Mouse (Mus musculus) heart, adult 8-10 months (tissue): ENCODE measurements around the gene Kcnip4. TPM values are rescaled to one million over a fixed set of nuclear protein-coding genes. Genes with fewer than 3 reads are reported as not detected.

Source experiments
- DNase-seq: peaks from one replicate; pipeline ENCODE4 v3.0.0; 2022; ENCODE audit warnings: low spot score
- total RNA-seq, 4 experiments: library from RNA; stranded (reverse); gene quantifications; 2 replicates each; pipeline ENCODE4 v1.2.4; 2022

Kcnip4 gene
- total RNA-seq, 4 experiments from 2014 or later = 0.12 to 0.20 TPM; not detected in 2

DNA sequence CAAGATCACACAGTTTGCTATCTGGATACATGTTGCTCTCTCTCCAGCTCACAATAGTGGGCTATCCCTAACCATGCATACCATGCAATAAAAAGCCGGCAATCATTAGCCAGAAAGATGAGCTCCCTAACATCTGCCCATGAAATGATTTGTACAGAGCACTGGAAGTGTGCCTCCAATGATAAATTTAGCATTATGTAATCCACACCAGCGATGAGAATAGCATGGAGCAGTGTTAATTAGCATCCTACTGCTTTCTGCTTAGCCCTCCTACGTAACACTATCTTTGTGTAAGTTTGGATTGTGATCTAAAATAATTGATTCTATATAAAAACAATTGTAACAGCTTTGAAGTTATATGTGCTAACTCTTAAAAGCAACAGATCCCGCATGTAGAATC, 268.7 kb downstream of the Kcnip4 start:
- DNase-seq = no peak

DNA sequence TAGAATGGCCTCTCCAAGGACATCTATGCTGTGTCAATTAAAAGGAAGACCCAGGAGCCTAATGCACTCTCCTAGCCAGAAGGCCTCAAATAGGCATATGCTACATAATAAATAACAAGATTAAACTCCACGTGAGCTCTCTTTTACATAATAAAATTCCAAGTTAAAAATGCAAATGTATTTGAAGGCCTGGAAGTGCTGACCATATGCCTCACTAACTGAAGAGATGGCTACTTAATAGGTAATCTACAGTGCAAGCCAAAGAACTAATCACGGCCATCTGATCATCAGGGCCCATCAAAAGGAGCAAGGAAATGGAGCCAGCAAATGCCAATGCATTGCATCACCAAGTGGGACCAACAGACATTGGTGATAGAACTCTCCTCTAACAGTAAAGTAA, 277.6 kb downstream of the Kcnip4 start:
- no peak for DNase-seq

DNA sequence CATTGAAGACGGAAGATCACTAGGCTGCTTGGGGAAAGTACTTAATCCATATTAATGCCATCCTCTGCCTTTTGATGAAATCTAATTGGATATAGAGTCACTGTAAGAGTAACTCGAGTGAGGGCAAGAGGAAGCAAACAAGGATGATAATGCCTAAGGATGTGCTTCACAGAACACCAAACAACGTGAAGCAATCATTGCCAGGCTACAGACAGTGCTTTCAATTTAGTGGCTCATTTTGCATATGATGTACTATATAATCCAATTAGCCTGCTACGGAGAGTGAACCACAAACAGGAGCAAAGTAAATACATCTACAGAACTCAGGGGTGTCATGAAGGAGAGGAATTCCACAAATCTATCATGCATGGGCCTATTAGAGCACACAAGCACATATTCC, 280.3 kb downstream of the Kcnip4 start:
- no peak for DNase-seq

DNA sequence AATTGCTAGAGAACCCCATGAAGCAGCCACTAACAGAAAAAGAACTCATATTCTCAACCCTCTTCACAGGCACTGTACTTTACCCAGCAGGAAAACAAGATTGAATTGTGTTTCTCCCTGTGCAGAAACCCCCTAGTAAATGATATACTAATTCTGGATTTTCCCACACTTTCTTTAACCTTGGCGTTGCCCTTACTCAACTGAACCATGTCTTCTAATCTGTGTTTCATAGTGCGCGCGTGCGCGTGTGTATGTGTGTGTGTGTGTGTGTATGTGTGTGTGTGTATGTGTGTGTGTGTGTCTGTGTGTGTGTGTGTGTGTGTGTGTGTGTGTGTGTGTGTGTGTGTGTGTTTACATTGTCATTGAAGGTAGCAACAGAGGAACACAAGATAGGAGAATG, 283.0 kb downstream of the Kcnip4 start:
- DNase-seq = no peak

DNA sequence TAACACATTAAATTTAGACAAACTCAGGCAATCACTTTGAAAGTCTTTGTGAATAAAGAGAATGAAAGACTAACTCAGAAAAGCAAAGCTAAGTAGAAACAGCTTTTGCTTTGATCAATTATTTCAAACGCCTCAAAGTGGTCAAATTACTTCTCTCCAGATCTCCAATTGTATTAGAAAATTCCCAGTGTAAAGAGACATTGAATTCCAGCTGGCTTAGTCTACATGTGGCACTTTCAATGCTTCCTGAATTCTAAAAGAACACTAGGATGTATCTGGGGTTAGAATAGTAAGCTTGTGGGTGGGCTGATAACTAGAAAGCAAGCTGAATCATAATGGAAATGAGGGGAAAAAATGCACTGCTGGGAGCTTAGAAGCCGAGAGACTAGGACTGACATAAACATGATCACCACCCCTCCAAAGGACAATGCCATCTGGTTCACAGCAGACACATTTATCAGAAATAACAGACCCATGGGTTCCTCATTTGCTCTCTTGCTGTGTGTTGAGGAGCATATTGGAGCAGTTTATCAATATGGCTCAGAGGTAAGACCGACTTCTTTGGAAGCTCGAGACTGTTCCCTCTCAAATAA, 323.4 kb downstream of the Kcnip4 start:
- DNase-seq = no peak

DNA sequence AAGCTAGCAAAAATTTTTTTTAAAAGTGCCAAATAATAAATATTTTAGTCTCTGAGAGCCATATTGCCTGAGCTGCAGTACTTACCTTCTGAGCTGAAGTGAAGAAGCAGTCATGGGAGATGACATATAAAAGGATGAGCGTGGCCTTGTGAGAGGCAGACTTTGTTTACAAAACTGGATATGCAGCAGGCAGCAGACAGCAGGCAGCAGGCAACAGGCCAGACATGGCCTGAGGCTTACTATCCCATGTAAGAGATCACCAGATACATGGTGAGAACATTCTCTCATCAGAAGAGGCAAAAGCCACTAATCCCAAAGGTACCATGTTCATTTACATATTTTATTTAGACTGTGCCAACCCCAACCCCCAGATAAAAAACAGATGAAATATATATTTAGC, 336.5 kb downstream of the Kcnip4 start:
- DNase-seq = no peak

DNA sequence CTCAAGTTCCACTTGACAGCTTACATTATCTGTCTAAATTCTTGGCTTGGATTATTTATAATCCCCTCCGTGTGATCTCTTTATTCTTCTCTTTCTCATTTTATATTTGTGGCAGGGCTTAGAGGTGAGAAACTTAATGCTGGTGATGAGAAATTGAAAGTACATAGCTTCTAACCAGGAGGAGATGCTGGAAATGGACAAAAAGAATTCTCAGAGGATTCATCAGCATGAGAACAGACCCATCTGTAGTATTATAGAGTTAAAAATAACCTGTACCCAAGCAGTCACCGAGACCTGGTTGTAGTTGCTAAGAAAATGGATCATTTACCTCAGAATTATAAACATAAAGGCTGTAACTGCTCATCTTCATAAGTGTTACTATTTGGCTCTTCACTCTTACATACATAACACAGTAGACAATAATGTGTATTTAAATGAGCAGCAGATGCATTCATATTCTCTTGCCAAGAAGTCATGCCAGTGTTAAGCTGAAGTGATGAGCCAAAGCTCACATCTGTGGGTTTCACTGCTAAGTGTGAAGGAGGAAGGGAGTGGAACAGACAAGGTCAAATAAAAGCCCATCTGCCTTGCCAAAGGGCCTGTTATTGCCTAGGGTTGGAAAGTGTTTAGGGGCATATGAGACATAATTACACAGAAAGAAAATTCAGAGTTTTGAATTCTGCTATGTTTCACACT, 374.4 kb downstream of the Kcnip4 start:
- DNase-seq = no peak

DNA sequence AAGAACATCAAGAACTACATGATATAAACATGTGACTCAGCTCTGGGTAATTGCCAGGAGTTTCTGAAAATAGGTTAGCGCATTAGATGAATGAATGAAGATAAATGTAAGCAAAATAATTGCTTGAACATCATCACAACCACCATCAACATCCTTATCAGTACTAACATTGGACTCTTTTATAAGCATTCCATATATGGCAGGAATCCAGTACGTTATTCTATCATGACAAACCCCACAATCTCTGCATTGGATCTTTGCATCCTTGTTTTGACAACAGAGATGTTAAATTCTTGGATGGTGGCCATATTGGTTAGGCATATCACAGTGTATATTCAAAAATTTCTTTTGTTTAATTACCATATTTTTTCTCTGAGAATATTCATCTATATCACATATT, 375.0 kb downstream of the Kcnip4 start:
- no peak for DNase-seq

DNA sequence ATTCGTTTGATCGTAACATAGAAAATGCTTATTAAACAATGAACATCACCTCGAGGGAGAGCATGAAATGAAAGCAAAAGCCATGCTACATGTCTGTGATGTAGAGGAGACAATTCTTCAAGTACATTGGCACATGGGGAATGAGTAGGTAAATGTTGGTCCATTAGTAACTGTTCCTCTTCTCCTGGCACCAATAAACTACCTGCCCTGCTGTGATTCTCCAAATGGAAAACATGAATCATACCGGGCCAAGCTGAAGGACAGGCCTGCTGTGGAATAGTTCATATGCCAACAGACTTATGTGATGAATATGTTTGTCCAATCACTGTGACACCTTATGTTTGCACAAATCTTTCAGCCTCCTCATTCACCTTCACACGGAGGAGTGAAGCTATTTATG, 429.3 kb downstream of the Kcnip4 start:
- no peak for DNase-seq

DNA sequence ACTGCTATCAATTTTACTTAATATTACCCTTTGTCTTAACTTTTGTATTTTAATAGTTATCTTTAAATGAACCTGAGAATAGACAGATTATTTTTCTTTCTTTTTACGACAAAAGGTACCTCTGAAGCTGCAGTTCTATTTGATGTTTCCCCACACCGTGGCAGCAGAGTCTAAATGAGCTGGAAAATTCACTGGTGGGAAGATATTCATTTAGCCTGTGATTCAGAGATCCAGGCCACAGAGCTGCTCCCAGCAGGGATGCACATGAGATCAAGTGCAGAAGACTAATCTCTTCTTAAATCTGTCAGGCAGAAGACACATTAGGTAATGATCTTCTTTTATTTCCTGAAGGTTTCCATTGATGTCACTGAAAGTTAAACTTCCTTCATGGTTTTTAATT, 429.8 kb downstream of the Kcnip4 start:
- DNase-seq = no peak

DNA sequence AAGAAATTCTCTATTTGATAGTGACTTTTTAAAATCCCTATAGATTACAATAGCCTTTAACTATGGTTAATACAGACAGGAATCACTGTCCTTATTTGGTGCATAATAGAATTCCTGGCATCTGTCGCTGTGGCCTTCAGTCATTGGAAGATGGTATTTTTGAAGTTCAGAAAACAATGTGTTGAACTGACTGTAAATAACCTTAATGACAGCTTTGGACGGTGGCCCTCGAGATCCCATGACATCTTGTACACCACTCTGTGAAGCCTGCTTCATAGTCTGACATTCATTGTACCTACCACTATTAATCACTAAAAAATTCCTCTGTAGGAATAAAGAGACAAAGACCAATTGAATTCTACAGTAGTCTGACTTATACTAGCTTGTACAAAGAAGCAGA, 430.4 kb downstream of the Kcnip4 start:
- no peak for DNase-seq

DNA sequence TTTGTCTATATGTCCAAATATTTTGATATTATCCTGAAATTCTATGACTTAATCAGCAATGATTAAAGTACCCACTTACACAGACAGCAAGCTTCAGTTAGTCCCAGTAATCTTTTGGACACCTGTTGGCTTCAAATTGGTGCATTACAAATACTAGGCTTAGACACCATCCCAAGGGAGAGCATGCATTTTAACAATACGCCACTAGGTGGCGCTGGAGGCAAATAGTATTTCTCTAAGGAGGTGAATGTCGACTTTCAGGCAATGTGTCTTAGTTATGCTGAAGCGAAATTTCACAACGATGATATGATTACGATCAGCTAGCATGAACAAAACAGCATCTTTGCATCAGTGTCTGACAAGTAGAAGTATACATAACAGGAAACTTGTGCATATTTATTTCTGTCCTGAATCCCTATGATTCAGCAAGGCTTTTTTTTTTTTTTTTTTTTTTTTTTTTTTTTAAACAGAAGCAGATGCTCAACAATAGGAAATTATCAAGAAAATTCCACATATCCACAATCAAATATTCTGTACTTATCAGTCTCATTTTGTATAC, 434.5 kb downstream of the Kcnip4 start:
- DNase-seq = peak; percentile 33

DNA sequence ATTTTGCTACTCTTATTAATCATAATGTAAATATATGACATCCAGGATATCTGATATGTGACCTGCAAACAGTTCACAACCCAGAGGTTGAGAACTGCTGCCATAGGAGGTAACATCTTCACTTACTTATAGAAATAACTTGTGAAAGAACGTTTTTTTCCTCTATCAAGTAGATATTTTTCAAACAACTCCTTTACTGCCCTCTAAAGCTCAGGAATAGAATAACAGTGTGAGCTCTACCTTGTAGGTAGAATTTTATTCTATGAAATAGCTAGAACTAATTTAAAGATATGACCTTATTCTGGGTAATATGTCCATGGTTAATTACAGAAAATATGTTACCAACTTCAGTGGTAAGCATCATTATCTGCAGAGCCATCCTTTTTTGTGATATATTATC, 459.1 kb downstream of the Kcnip4 start:
- no peak for DNase-seq

DNA sequence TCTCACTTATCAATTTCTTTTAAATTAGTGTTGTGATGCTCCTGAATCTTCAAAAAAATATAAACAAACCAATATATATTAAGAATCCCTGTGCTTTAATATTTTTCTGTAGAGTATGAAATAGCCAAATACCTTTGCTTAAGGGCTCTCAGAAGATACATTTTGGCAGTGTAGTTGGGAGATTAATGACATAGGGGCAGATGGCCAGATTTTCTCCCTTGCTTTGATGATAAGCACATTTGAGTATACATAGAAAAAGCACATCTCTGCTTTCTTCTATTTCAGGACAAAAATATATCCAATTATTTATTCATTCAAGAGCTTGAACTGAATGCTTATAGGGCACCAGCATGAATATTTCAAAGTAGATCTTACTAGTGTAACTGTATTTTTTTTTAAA, 465.8 kb downstream of the Kcnip4 start:
- DNase-seq = no peak

DNA sequence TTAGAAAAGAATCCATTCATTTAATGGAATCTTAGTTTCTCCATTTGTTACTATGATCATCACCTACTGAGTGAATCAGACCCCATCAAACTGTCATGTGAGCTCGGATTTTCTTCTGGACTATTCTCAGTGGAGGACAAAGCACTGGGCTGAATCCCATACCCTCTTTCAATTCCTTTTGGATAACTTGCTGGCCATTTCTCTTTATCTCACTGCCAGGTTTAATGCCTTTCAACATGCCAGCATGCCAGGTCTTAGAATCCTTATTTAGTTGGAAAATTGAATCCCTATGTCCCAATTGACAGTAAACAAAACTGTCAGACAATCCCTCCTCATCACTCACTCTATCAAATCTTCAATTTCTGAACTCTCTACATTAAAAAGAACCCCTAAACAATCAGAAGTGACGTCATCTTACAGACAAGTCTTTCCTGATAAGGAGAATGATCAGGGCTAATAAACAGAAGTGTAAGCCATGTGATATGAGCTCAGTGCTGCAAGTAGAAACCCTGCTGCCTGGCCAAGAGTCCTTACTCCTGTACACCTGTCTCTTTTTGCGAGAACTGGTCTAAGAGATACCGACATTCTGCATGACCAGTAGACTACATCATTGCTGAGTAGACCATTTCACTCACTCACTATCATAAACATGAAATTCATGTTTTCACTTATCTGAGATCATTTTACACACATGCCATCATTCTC, 466.9 kb downstream of the Kcnip4 start:
- DNase-seq = no peak

DNA sequence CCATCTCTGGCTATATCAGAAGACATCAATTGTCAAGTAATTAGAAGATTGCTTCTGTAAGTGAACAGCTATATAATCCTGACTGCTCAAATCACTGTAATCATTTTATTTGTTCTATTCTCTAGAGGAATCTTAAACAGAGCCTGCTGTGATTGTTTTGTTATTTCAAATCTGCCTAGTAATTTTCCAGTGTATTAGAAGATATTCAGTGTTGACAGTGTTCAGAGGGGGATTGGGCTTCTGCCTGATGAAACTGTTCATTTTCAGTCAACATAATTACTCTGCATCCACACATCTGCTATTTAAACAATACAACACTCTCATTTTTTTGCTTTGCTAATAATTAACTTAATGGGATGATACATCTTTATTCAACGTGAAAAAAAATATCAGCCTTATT, 476.7 kb downstream of the Kcnip4 start:
- no peak for DNase-seq

DNA sequence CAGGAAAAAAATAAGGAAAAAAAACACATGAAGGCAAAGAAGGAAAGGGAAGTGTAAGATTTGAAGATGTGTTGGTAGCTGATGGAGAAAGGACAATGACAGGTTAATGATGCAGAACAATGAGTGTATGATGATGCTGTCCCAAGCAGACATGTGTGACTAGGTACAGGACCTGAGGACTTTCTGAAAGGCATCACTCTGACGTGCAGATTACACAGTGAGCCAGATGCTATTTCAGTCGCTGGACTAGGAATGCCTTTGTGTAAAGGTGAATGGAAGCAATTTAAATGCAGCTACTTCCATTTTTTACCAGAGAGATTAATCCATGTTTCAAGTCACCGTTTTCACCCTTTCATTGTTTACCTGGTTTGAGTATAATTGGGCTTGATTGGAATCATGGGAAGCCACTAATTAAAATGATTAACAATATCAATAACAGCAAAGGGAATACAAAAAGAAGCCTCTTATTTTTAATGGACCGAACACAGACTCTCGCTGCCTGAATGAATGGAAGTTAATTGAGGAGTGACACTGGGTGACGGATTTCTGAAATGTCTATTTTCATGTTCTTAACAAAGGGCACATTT, 483.4 kb downstream of the Kcnip4 start:
- no peak for DNase-seq

DNA sequence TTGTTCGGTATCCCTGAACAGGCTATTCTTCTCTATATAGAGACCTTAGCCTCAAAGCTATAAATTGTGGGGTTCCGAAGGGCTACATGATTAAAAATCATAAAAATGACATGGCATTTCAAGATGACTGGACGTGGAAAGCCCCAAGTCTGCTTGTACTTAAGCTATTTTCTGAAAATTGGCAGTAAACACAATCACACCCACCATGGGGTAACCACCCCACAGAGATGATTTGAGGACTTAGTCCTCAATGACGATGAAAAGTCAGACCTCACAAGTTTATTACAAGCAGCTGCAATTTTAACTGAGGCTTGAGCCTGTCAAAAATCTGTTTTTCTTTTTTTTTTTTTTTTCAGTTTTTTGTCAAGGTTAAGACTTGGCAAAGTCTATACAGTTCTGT, 527.3 kb downstream of the Kcnip4 start:
- no peak for DNase-seq

DNA sequence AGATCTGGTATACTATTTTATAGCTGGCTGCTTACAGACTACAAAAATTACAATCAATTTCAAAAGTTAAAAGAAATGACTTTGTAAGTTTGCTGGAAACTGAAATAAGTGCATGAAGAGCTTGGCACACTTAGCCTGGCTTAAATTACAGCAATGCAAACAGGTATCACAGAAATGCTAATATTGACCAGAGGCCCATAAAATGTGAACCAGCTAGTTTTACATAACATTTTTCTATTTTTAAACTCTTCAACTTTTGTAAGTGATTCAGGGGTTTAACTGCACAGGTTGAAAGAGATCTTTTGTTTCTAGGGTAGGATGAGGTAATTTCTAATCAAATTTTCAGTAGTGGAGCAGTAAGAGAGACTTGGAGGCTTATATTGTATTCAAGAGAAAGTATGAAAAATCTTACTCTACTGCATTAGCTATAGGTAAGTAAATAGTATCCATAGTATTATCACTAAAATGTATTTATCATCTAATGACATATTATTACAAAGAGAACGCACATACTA, 535.5 kb downstream of the Kcnip4 start:
- DNase-seq = no peak

DNA sequence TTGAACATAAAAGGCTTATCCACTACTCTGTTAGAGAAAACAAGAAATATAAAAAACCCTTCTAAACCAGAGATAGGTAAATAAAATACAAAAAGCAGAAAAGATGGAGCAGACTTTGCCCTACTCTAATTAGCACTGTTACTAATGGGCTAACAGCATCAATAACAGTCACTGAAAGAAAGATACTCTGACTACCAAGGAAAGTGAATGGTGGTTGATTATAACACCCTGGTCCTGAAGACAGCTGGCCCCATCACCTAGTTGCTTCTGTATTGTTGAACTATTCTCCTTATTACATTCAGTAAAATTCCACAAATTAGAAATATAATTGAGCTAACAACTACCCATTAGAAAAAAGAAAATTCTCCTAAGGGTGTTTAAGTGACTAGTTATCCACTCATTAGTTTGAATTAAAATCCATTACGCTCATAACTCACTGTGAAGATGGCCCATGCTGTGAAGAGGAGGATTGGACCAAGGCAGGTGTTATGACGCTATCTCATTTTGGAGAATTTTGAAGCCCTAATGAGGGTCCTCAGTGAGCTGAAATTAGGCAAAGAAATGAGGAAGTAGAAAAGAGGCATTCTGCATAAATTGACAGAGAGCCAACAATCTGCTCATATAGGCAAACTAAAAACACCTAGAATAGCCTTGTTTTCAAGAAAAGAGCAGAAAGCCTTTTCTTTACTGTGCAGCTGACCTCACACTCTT, 582.2 kb downstream of the Kcnip4 start:
- DNase-seq = no peak

DNA sequence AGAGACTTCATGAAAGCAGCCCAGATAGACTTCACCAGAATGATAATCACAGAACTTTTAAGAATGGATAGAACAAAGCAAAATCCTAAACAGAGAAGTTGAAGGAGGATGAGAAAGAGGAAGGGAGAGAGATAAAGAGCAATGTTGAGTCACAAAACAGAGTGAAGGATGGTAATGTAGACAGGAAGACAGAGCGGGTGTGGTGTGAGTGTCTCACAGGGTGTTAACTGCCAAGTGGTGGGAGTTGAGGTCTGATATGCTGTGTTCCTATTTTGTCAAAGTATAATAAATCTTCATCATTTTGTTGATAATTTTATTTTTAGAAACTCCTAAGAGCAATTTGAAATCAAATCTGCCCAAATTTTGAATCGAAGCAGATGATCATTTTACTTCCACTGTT, 592.8 kb downstream of the Kcnip4 start:
- DNase-seq = no peak

DNA sequence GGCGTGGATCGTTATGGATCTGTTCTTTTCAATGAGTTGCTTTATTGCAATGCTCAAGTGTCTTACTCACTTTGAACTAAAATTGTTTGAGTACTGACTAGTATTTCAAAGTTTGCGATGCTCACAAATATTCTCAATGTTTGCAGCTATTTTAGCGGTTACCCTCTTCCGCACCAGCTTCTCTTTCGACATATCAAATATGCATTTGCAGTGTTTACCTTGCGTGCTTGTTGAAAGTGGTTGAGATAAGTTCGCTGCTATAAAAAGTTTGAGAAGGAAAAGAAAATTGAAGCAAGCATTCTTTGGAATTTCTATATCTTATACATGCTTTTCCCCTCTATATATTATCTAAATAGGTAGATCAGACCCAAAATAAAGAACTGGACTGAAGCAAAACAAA, 634.5 kb downstream of the Kcnip4 start:
- no peak for DNase-seq
